Mouse (Mus musculus) myocyte (in vitro differentiated cells): ENCODE data around the gene Ttll8.
A peak's percentile ranks its signal among the peaks of the same experiment; 100 is the strongest.

ENCODE experiments used
- MAX ChIP-seq: IDR thresholded peaks from one replicate; pipeline ENCODE4 v1.6.1; 2011; ENCODE audit warnings: low read depth, mild to moderate bottlenecking, control low read depth
- MYOD1 ChIP-seq, 3 experiments: IDR thresholded peaks; one replicate each; pipeline ENCODE4 v1.6.1; 2011; ENCODE audit warnings: control low read depth in 2 of 3, low read depth in 2 of 3, mild to moderate bottlenecking in 2 of 3, moderate library complexity in 1 of 3; ENCODE audit not compliant: insufficient read length in 2 of 3, control insufficient read depth in 1 of 3
- MYOG ChIP-seq, 3 experiments: IDR thresholded peaks; one replicate each; pipeline ENCODE4 v1.6.1; 2011; ENCODE audit warnings: control low read depth in 2 of 3, low read depth in 2 of 3, mild to moderate bottlenecking in 2 of 3; ENCODE audit not compliant: insufficient read length in 2 of 3, control insufficient read depth in 1 of 3, insufficient read depth in 1 of 3
- POLR2A ChIP-seq: IDR thresholded peaks from one replicate; pipeline ENCODE4 v1.6.1; 2011; ENCODE audit warnings: low read depth, mild to moderate bottlenecking, control low read depth, moderate library complexity; ENCODE audit not compliant: insufficient read length
- POLR2AphosphoS2 ChIP-seq: IDR thresholded peaks from one replicate; pipeline ENCODE4 v1.6.1; 2011; ENCODE audit warnings: low read depth, control low read depth; ENCODE audit not compliant: insufficient read length
- SRF ChIP-seq: IDR thresholded peaks from one replicate; pipeline ENCODE4 v1.6.1; 2011; ENCODE audit warnings: low read depth; ENCODE audit not compliant: control insufficient read depth, insufficient read length
- TCF12 ChIP-seq: IDR thresholded peaks from one replicate; pipeline ENCODE4 v1.6.1; 2011; ENCODE audit warnings: mild to moderate bottlenecking, control low read depth; ENCODE audit not compliant: poor library complexity, insufficient read depth, severe bottlenecking
- USF1 ChIP-seq: IDR thresholded peaks from one replicate; pipeline ENCODE4 v1.6.1; 2011; ENCODE audit warnings: low read depth, mild to moderate bottlenecking, control low read depth, moderate library complexity

- TF ChIP-seq POLR2A (no peak), POLR2AphosphoS2 (peak; percentile 11), TCF12 (no peak), SRF (no peak), MYOG (IDR thresholded peaks at IDR 0.05; ENCODE audit: control insufficient read depth in 1 of 3, insufficient read depth in 1 of 3, insufficient read length in 2 of 3, low read depth in 2 of 3) (peak in 1 of 3 experiments; percentile 2), MYOD1 (IDR thresholded peaks at IDR 0.05; ENCODE audit: control insufficient read depth in 1 of 3, insufficient read length in 2 of 3, low read depth in 2 of 3) (peak in 1 of 3 experiments; percentile 24), USF1 (no peak), MAX (no peak)
These were observed 91.1 kb downstream of the Ttll8 start for GRCm38 (mm10) chr15:88862881-88863694.
